Mouse (Mus musculus): ENCODE results near the gene Cdk6. TPM values are rescaled to one million over a fixed set of nuclear protein-coding genes. Genes with fewer than 3 reads are reported as not detected.

Gene Cdk6
- total RNA-seq, 1 experiment = 34.1 TPM

DNA sequence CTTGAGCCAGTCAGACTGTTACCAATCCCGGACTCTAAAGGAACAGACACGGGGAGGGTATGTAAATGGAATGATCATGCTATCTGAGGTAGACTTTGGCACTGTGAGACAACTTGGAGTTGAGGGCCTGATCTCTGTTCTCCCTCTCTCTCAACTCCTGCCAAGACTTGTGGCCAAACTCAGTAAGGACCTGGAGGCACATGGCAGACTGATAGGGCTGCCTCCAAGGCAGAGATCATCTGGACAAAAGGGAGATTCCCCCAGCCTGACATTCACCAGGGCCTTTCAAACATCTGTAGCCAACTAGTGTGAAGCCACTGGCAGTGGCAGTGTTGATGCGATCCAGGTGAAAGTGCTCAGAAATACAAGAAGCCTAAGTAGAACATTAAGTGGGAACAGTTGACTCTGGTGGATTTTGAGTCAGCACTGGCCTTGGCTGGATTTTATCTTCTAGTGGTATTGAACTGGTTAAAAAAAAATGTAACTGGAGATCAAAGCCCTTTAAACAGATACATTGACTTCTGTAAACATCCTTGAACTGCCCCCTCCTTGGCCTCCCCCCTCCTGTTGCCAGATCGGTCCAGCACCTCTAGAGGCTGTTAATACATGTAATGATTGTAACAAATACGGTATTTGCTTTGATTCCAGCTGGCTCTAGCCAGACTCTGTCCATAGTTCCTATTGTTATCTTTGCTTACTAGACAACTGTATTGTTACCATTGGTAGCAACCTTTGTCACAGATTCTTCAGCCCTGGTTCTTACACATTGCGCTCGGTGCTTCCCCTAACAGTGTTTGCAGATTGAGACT, 125.0 kb downstream of the Cdk6 start:
- H3K36me3 ChIP-seq (ENCODE audit: control insufficient read depth, insufficient read depth, low read length, poor library complexity, severe bottlenecking) = no peaks in the 10 kb centered on the region; the same call in 1 of the 2 replicates
- in situ Hi-C loops (cut with MboI; ENCODE audit: low sequenced_read_pairs in 2 of 2, unreplicated experiment in 2 of 2) = no loop called here
- no peak for TF ChIP-seq ZNF384 (IDR thresholded peaks at IDR 0.05; ENCODE audit: low read depth, low read length)
- TF ChIP-seq ZC3H11A (IDR thresholded peaks at IDR 0.05; ENCODE audit: borderline replicate concordance, low read depth, low read length) = no peak
- TF ChIP-seq HCFC1 (IDR thresholded peaks at IDR 0.05; ENCODE audit: borderline replicate concordance, insufficient read depth, low read length) = no peak
- no peak overlapping the region for H3K4me3 ChIP-seq (ENCODE audit: insufficient read depth in 1 of 2, low read depth in 1 of 2, low read length in 2 of 2, poor library complexity in 1 of 2, severe bottlenecking in 1 of 2)
- no peak for DNase-seq (ENCODE audit: low read depth, low spot score)
- H3K9me3 ChIP-seq (ENCODE audit: control insufficient read depth, insufficient read depth, low read depth, low read length) = no peaks in the 10 kb centered on the region
- peaks cover 2 to 9% of the 10 kb centered on the region in 2 experiments; a peak in 3 of 4 replicates for H3K4me1 ChIP-seq (ENCODE audit: control insufficient read depth in 2 of 2, insufficient read depth in 2 of 2, low read length in 2 of 2, poor library complexity in 1 of 2)
- no peak overlapping the region for H3K27ac ChIP-seq (ENCODE audit: insufficient read depth, low read depth, low read length, poor library complexity, severe bottlenecking)
- H3K9ac ChIP-seq (ENCODE audit: insufficient read depth, low read depth, low read length, poor library complexity, severe bottlenecking) = no peak overlapping the region

DNA sequence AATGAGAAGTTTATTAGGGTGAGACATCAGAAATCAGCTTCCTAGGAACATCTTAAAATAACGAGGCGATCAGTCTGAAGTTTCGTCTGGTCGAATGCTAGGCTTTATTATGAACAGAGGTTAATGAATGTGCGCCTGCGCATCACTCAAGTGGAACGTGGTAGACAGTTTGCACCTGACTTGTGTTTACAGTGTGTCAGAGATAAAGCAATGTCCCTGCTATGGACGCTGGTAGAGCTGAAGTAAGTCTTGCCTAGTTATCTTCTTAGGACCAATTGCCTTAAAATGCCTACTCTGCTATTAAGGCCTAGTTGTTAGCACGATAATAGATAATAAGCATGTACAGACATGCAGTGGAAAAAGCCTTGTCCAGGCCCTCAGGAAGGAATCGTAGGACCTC, 129.6 kb downstream of the Cdk6 start:
- H3K4me1 ChIP-seq (ENCODE audit: control insufficient read depth in 2 of 2, insufficient read depth in 2 of 2, low read length in 2 of 2, poor library complexity in 1 of 2) = peaks cover 2 to 16% of the 10 kb centered on the region in 2 experiments; a peak in 3 of 4 replicates
- no peaks in the 10 kb centered on the region for H3K9me3 ChIP-seq (ENCODE audit: control insufficient read depth, insufficient read depth, low read depth, low read length)
- H3K4me3 ChIP-seq (ENCODE audit: insufficient read depth in 1 of 2, low read depth in 1 of 2, low read length in 2 of 2, poor library complexity in 1 of 2, severe bottlenecking in 1 of 2) = no peak overlapping the region
- H3K27ac ChIP-seq (ENCODE audit: insufficient read depth, low read depth, low read length, poor library complexity, severe bottlenecking) = no peak overlapping the region
- peaks cover 7% of the 10 kb centered on the region; the same call in 1 of the 2 replicates for H3K36me3 ChIP-seq (ENCODE audit: control insufficient read depth, insufficient read depth, low read length, poor library complexity, severe bottlenecking)
- in situ Hi-C loops (cut with MboI; ENCODE audit: low sequenced_read_pairs in 2 of 2, unreplicated experiment in 2 of 2) = no loop called here
- DNase-seq (ENCODE audit: low read depth, low spot score) = no peak
- no peak overlapping the region for H3K9ac ChIP-seq (ENCODE audit: insufficient read depth, low read depth, low read length, poor library complexity, severe bottlenecking)
- TF ChIP-seq ZC3H11A (IDR thresholded peaks at IDR 0.05; ENCODE audit: borderline replicate concordance, low read depth, low read length) = no peak
- no peak for TF ChIP-seq CHD2 (IDR thresholded peaks at IDR 0.05; ENCODE audit: low read depth, low read length)
- TF ChIP-seq HCFC1 (IDR thresholded peaks at IDR 0.05; ENCODE audit: borderline replicate concordance, insufficient read depth, low read length) = no peak
- no peak for TF ChIP-seq MAFK (IDR thresholded peaks at IDR 0.05; ENCODE audit: insufficient read depth, low read depth, low read length)
- no peak for TF ChIP-seq ZNF384 (IDR thresholded peaks at IDR 0.05; ENCODE audit: low read depth, low read length)

DNA sequence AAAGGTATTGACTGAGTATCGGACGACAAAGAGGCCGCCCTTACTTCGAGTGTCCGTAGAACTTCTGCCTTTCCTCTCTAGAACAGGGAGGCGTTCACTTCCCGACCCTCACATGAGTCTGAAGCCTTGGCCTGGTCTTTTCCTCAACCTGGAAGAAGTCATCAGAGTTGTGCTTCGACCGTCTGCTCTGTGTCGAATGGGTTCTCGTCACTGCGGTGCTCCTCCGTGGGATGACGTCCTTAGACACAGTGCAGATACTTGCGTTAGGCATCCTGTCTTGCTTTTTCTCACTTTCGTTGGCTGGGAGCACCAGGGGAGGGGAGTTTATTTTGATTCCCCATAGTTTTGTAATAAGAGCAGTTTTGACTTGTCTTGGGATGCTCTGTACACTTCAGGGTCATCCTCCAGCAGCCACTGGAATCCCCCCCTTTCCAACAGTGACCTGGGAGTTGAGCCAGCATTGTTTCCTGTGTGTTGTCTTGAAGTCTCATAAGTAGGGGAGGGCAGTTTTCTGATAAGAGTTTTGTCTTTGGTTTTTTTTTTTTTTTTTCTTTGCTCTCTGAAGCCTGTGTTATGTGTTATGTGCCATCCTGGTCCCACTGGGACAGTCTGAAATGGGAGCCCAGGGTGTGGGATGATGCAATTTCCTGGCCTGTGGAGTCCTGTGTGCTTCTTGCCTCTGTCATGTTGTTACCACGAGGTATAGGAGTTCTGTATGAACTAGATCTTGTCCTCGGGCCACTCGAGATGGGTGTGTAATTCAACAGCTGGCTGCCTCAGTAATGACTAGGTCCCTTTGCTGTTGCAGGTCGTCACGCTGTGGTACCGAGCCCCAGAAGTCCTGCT, 131.2 kb downstream of the Cdk6 start:
- peaks cover 2 to 12% of the 10 kb centered on the region in 2 experiments; a peak in 3 of 4 replicates for H3K4me1 ChIP-seq (ENCODE audit: control insufficient read depth in 2 of 2, insufficient read depth in 2 of 2, low read length in 2 of 2, poor library complexity in 1 of 2)
- H3K27ac ChIP-seq (ENCODE audit: insufficient read depth, low read depth, low read length, poor library complexity, severe bottlenecking) = no peak overlapping the region
- in situ Hi-C loops (cut with MboI; ENCODE audit: low sequenced_read_pairs in 2 of 2, unreplicated experiment in 2 of 2) = no loop called here
- no peak for DNase-seq (ENCODE audit: low read depth, low spot score)
- peaks cover 7% of the 10 kb centered on the region; the same call in 1 of the 2 replicates for H3K36me3 ChIP-seq (ENCODE audit: control insufficient read depth, insufficient read depth, low read length, poor library complexity, severe bottlenecking)
- H3K9ac ChIP-seq (ENCODE audit: insufficient read depth, low read depth, low read length, poor library complexity, severe bottlenecking) = no peak overlapping the region
- TF ChIP-seq MAFK (IDR thresholded peaks at IDR 0.05; ENCODE audit: insufficient read depth, low read depth, low read length) (no peak), HCFC1 (IDR thresholded peaks at IDR 0.05; ENCODE audit: borderline replicate concordance, insufficient read depth, low read length) (no peak), ZC3H11A (IDR thresholded peaks at IDR 0.05; ENCODE audit: borderline replicate concordance, low read depth, low read length) (no peak), ZNF384 (IDR thresholded peaks at IDR 0.05; ENCODE audit: low read depth, low read length) (no peak), CHD2 (IDR thresholded peaks at IDR 0.05; ENCODE audit: low read depth, low read length) (no peak)
- H3K9me3 ChIP-seq (ENCODE audit: control insufficient read depth, insufficient read depth, low read depth, low read length) = no peaks in the 10 kb centered on the region
- 0 out of 4 replicates have a peak overlapping the region, but pooled peaks of 1 of the 2 experiments have one; percentile 20 for H3K4me3 ChIP-seq (ENCODE audit: insufficient read depth in 1 of 2, low read depth in 1 of 2, low read length in 2 of 2, poor library complexity in 1 of 2, severe bottlenecking in 1 of 2)

DNA sequence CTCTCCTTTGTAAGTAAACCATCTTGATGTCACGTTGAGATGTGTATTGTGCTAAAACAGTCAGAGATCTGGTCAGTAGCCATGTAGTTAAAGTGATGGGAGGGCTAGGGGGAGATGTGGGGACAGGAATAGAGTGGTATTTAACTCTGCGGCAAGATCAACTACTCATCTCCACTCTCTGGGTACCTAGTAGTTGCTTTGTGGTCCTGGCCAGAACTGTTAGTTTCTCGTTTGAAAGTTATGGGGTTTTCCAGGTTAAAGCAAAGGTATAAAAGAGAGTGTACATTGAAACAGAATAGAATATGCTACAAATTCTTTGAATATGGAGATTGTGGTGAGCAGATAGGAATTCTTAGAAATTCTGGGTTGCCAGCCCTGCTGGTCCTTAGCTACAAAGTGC, 136.4 kb downstream of the Cdk6 start:
- in situ Hi-C loops (cut with MboI; ENCODE audit: low sequenced_read_pairs in 2 of 2, unreplicated experiment in 2 of 2) = no loop called here
- H3K9ac ChIP-seq (ENCODE audit: insufficient read depth, low read depth, low read length, poor library complexity, severe bottlenecking) = no peak overlapping the region
- TF ChIP-seq ZC3H11A (IDR thresholded peaks at IDR 0.05; ENCODE audit: borderline replicate concordance, low read depth, low read length) = no peak
- no peak for TF ChIP-seq ZNF384 (IDR thresholded peaks at IDR 0.05; ENCODE audit: low read depth, low read length)
- TF ChIP-seq HCFC1 (IDR thresholded peaks at IDR 0.05; ENCODE audit: borderline replicate concordance, insufficient read depth, low read length) = no peak
- TF ChIP-seq MAFK (IDR thresholded peaks at IDR 0.05; ENCODE audit: insufficient read depth, low read depth, low read length) = no peak
- TF ChIP-seq CHD2 (IDR thresholded peaks at IDR 0.05; ENCODE audit: low read depth, low read length) = no peak
- H3K4me3 ChIP-seq (ENCODE audit: insufficient read depth in 1 of 2, low read depth in 1 of 2, low read length in 2 of 2, poor library complexity in 1 of 2, severe bottlenecking in 1 of 2) = no peak overlapping the region
- no peaks in the 10 kb centered on the region for H3K9me3 ChIP-seq (ENCODE audit: control insufficient read depth, insufficient read depth, low read depth, low read length)
- H3K4me1 ChIP-seq (ENCODE audit: control insufficient read depth in 2 of 2, insufficient read depth in 2 of 2, low read length in 2 of 2, poor library complexity in 1 of 2) = peaks cover 0 to 7% of the 10 kb centered on the region in 2 experiments; a peak in 1 of 4 replicates
- no peak overlapping the region for H3K27ac ChIP-seq (ENCODE audit: insufficient read depth, low read depth, low read length, poor library complexity, severe bottlenecking)
- H3K36me3 ChIP-seq (ENCODE audit: control insufficient read depth, insufficient read depth, low read length, poor library complexity, severe bottlenecking) = peaks cover 7% of the 10 kb centered on the region; the same call in 1 of the 2 replicates
- no peak for DNase-seq (ENCODE audit: low read depth, low spot score)
